Mouse (Mus musculus) forebrain, embryonic 12.5 days (tissue): ENCODE data around the gene Tmem175. TPM values are rescaled to one million over a fixed set of nuclear protein-coding genes. Genes with fewer than 3 reads are reported as not detected.

Source experiments
- ATAC-seq: fragments of 200-750 bp; cut with Nextera tagmentation; 2 replicates; pipeline ENCODE4 v1.8.0; 2017; ENCODE audit warnings: moderate TSS enrichment; ENCODE audit not compliant: low FRiP score
- H3K27ac ChIP-seq: fragments of 300-500 bp; sonication (generic); 2 replicates; pipeline ENCODE4 v1.5.1; 2016; ENCODE audit warnings: mild to moderate bottlenecking
- H3K27me3 ChIP-seq: fragments of 300-500 bp; sonication (generic); 2 replicates; pipeline ENCODE4 v1.6.1; 2016; ENCODE audit warnings: mild to moderate bottlenecking
- H3K36me3 ChIP-seq: fragments of 300-500 bp; sonication (generic); replicated peaks from 2 replicates; pipeline ENCODE4 v1.6.1; 2016; ENCODE audit warnings: mild to moderate bottlenecking
- H3K4me1 ChIP-seq: fragments of 300-500 bp; sonication (generic); 2 replicates; pipeline ENCODE4 v1.6.1; 2016
- H3K4me2 ChIP-seq: fragments of 300-500 bp; sonication (generic); 2 replicates; pipeline ENCODE4 v1.6.1; 2016; ENCODE audit warnings: mild to moderate bottlenecking, moderate library complexity
- H3K4me3 ChIP-seq: fragments of 300-500 bp; sonication (generic); replicated peaks from 2 replicates; pipeline ENCODE4 v1.5.1; 2016; ENCODE audit warnings: mild to moderate bottlenecking
- H3K9ac ChIP-seq: fragments of 300-500 bp; sonication (generic); 2 replicates; pipeline ENCODE4 v1.6.1; 2016; ENCODE audit warnings: mild to moderate bottlenecking
- H3K9me3 ChIP-seq: fragments of 300-500 bp; sonication (generic); 2 replicates; pipeline ENCODE4 v1.6.1; 2016
- WGBS: fragments of 180-500 bp; shearing (Covaris S2); methylation state at CpG from one replicate; pipeline ENCODE4 v1.1.7; 2016; 5-methylcytosine and 5-hydroxymethylcytosine counted together
- polyA plus RNA-seq: library from polyadenylated mRNA; unstranded; fragments of >200 nt; fragmentation: Nextera tagmentation; extraction: Ambion mirVana; gene quantifications from 2 replicates; pipeline ENCODE4 v1.2.1, GENCODE M21; 2016

The Tmem175 gene
- polyA plus RNA-seq, 1 experiment from 2014 or later = 19.6 TPM

DNA sequence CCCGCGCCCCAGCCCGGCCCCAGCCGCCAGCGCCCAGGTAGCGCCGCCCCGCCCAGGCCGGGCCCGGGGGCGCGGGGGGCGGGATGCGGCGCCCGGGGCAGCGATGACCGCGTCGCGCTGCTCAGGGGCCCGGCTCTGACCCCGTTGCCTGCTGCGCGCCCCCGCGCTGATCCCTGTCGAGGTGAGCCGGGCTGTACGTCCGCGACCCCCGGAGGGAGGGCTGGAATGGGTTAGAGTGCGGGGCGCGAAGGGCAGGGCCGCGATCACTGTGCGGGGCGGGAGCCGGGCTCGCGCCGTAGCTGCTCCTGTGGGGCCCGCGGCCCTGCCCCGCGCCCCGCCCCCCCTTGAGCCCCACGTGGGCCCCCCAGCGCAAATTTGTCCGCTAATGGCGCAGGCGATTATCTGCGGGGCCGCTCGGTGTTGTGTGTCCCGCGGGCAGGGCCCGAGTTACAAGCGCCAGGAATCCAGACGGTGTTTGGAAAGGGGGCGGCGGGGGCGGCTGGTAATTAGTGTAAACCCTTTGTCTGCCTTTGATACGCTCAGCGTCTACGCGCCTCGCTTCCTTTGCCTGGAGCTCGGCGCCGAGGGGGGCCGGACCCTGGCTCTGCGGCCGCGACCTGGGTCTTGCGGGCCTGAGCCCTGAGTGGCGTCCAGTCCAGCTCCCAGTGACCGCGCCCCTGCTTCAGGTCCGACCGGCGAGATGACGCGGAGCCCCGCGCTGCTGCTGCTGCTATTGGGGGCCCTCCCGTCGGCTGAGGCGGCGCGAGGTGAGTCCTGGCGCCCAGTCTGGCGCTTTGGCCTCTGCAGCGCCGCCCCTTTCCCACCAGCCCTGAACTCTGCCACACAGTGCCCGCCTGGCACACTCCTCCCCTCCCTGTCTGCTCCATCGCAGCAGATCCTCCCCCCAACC is 65.0 kb downstream of the Tmem175 start:
- H3K27ac ChIP-seq = peak overlapping the region; percentile 27
- peak overlapping the region; percentile 87 for H3K4me2 ChIP-seq
- H3K4me3 ChIP-seq = peak overlapping the region; percentile 86
- H3K36me3 ChIP-seq = no peaks in the 10 kb centered on the region
- ATAC-seq = peak; percentile 66
- peaks cover 54% of the 10 kb centered on the region for H3K4me1 ChIP-seq
- under 1% methylated on average over 80 of the region's 99 CpGs for WGBS
- no peaks in the 10 kb centered on the region for H3K9me3 ChIP-seq
- peaks cover 19% of the 10 kb centered on the region for H3K27me3 ChIP-seq
- peak overlapping the region; percentile 83 for H3K9ac ChIP-seq

DNA sequence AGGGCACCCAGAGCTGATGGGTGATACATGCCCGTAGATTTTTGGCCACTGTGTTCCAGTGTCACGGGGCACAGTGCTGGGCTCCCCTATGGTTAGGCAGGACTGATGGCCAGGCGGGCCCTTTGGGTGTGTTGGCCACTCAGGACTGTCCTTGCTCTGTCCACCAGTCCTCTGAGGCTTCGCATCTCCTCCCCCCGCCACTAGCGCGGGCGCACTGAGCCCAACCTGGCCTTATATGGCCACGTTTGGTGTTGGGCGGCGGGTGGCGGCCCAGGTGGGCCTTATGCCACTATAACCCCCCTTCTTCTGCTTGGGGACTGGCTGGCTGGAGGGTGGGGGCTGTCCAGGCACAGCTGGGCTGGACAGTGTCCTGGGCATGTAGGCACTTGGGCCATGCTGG is 66.3 kb downstream of the Tmem175 start:
- peaks cover 19% of the 10 kb centered on the region for H3K27me3 ChIP-seq
- H3K4me1 ChIP-seq = peaks cover 57% of the 10 kb centered on the region
- no peak overlapping the region for H3K27ac ChIP-seq
- no peaks in the 10 kb centered on the region for H3K9me3 ChIP-seq
- ATAC-seq = no peak
- H3K4me2 ChIP-seq = peak overlapping the region; percentile 87; the same call in 1 of the 2 replicates
- H3K36me3 ChIP-seq = no peaks in the 10 kb centered on the region
- H3K9ac ChIP-seq = no peak overlapping the region
- H3K4me3 ChIP-seq = 0 out of 2 replicates have a peak overlapping the region, but pooled peaks have one; percentile 86
- WGBS = 90% methylated on average over 12 of the region's 12 CpGs

DNA sequence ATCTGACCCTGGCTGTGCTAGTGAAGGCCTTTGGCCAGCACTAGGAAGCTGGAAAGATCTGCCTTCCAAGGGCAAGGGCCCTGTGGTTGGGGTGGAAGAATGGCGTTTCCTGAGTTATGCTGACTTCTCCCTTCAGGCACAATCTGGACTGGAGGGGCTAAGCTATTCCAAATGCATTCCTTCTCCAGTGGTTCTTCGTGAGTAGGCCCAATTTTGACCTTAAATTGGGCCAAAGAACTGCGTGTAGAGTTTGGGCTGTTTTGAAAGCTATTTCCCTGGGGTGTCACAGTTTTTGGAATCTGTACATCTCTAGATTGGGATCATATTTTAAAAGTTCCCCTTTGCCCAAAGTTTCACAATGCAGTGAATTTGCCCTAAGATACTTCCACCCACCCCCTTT is 67.0 kb downstream of the Tmem175 start:
- Histone ChIP-seq H3K36me3 (no peaks in the 10 kb centered on the region), H3K27me3 (peaks cover 16% of the 10 kb centered on the region), H3K4me2 (no peak overlapping the region), H3K4me1 (peaks cover 57% of the 10 kb centered on the region), H3K9me3 (no peaks in the 10 kb centered on the region), H3K27ac (no peak overlapping the region), H3K9ac (no peak overlapping the region), H3K4me3 (no peak overlapping the region)
- ATAC-seq = no peak
- 84% methylated on average over 3 of the region's 3 CpGs for WGBS

DNA sequence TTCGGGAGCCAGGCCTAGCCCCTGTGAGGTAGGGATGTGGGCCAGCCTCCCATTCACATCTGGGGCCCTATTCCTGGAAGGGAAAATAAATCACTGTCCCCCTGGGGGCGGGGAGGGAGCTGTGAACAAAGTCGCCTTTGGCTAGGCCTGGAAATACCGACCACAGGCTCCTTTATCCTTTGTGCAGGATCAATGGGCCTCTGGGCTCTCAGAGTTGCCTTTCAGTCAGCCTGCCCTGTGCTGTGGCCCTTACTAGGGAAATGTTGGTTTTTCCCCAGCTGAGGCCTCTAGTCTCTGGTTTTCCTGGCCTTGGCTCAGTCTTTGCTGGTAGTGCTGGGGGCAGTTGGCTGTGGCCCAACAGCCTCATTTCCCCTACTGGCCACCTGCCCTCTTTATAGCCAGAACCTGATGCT is 67.8 kb downstream of the Tmem175 start:
- peaks cover 53% of the 10 kb centered on the region for H3K4me1 ChIP-seq
- WGBS = 6% methylated on average over 4 of the region's 4 CpGs

More for the DNA sequence above, 67.8 kb downstream of the Tmem175 start:
- H3K27me3 ChIP-seq = peaks cover 8% of the 10 kb centered on the region
- no peak overlapping the region for H3K4me3 ChIP-seq
- H3K36me3 ChIP-seq = no peaks in the 10 kb centered on the region; the same call in none of the 2 replicates
- ATAC-seq = no peak
- no peaks in the 10 kb centered on the region for H3K9me3 ChIP-seq
- H3K4me2 ChIP-seq = peak overlapping the region; percentile 17
- peak overlapping the region; percentile 67 for H3K27ac ChIP-seq
- H3K9ac ChIP-seq = 0 out of 2 replicates have a peak overlapping the region, but pooled peaks have one; percentile 9

Other genes starting within 250 kb of the Tmem175 start
- 0.17 TPM in 1 of 2 replicates, not detected in the other for gene Pde6b, start 241.4 kb upstream of the Tmem175 start, polyA plus RNA-seq
- gene Atp5k, start 195.3 kb upstream of the Tmem175 start, polyA plus RNA-seq = 430 and 435 TPM in 2 replicates
- gene Mfsd7a, start 180.9 kb upstream of the Tmem175 start, polyA plus RNA-seq = 0.10 TPM in 1 of 2 replicates, not detected in the other
- gene Pcgf3, start 168.5 kb upstream of the Tmem175 start, polyA plus RNA-seq = 36.2 and 36.8 TPM in 2 replicates
- gene Cplx1, start 79.7 kb upstream of the Tmem175 start, polyA plus RNA-seq = 12.3 and 12.5 TPM in 2 replicates
- 57.7 and 61.0 TPM in 2 replicates for gene Gak, start within 50 bp of the Tmem175 start, polyA plus RNA-seq
- 9.5 and 9.6 TPM in 2 replicates for gene Idua, start 30.6 kb downstream of the Tmem175 start, polyA plus RNA-seq
- 19.7 and 20.7 TPM in 2 replicates for gene Dgkq, start 39.9 kb downstream of the Tmem175 start, polyA plus RNA-seq
- 1.2 TPM in 2 replicates for gene Slc26a1, start 45.8 kb downstream of the Tmem175 start, polyA plus RNA-seq
- gene Fgfrl1, start 62.6 kb downstream of the Tmem175 start, polyA plus RNA-seq = 17.6 and 19.3 TPM in 2 replicates
- 0.29 TPM in 1 of 2 replicates, not detected in the other for gene Rnf212, start 145.2 kb downstream of the Tmem175 start, polyA plus RNA-seq
- not detected in 2 replicates for gene Tmed11, start 165.6 kb downstream of the Tmem175 start, polyA plus RNA-seq
- not detected in 2 replicates for gene Vmn2r8, start 179.1 kb downstream of the Tmem175 start, polyA plus RNA-seq
- gene Vmn2r9, start 222.8 kb downstream of the Tmem175 start, polyA plus RNA-seq = not detected in 2 replicates